Mouse (Mus musculus) megakaryocyte, embryonic 14.5 days (primary cell): ENCODE measurements around the gene Vps13d.

Experiments used
- FLI1 ChIP-seq: IDR thresholded peaks from 2 replicates; pipeline ENCODE4 v1.6.1; 2012; ENCODE audit warnings: low read length, inconsistent platforms, mixed read lengths
- GATA1 ChIP-seq: IDR thresholded peaks from 3 replicates; pipeline ENCODE4 v1.6.1; 2012; ENCODE audit warnings: mixed read lengths, low read length, inconsistent platforms, borderline replicate concordance

GRCm38 (mm10) chr4:144986016-144986805 is 208.6 kb downstream of the Vps13d start:
- TF ChIP-seq GATA1 = no peak
- no peak for TF ChIP-seq FLI1
